Mouse (Mus musculus) c-Kit-positive CD71-positive TER-119-positive erythroid progenitor cells, embryonic 14.5 days (primary cell): Measurements from ENCODE around the gene Gm20873.
"Not testable (repeated sequence)": the region's sequence is repeated elsewhere in the genome, so short reads cannot be mapped to it uniquely, and the experiment has no call there.

Source experiments
- DNase-seq: peaks from one replicate; pipeline ENCODE4 v3.0.0-alpha.2; 2013; ENCODE audit warnings: low spot score

Gm20873 gene

DNA sequence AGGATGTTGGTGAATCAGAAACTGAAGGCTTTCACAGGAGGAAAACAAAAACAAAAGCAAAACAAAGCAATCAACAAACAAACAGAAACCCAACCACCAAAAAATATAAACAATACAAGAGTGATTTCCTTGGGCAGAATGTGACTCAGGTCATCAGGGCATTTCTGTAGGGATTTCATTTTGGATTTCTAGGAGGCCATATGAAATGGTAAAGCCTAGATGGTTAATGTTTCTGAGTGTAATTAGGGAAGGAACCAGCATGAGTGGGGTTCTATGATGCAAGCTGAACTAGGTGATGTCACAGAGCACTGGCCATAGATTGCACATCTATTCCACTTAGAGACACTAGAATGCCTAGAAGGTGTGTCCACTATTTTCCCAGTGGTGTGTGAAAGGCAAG, at the start of gene Gm20873:
Gene Gm20873 (plus strand): TSS at position 301 of the 400 bp plus-strand sequence.
- not testable (repeated sequence) for DNase-seq

DNA sequence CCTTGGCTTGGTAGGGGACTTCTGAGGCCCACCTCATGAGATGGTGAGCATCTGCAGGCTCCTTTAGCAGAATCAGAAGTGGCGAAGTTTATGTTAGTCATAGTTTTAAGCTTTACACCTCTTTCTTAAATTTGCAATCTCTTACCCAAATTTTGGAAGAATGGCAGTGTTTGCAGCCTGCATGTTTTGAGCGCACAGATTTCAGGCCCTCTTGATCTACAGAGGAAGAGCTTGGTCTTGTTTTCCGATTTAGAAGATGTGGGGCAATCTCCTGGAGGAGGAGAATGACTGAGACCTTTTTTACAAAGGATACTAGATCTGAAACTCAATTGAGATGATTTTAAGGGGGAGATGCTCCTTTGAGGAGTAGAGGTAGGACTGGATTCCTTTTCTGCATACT, 29.0 kb upstream of the Gm20873 start, which contains the start of gene Gm21746:
Gene Gm21746 (minus strand): TSS at position 101 of the 400 bp plus-strand sequence.
- not testable (repeated sequence) for DNase-seq
